Mouse (Mus musculus) stomach, postnatal 0 days (tissue): ENCODE measurements at regions not wholly inside any gene's neighbourhood (a gene's known extent, or its start where the extent isn't known, plus 50 kb on each side); places are given as distances from the start of the nearest gene placed in this dataset.
"Not testable (repeated sequence)": the region's sequence is repeated elsewhere in the genome, so short reads cannot be mapped to it uniquely, and the experiment has no call there.

Source experiments
- ATAC-seq: fragments of 200-750 bp; cut with Nextera tagmentation; 2 replicates; pipeline ENCODE4 v1.8.0; 2017; ENCODE audit not compliant: low FRiP score, low TSS enrichment
- DNase-seq: peaks from one replicate; pipeline ENCODE4 v3.0.0-alpha.2; 2016; ENCODE audit warnings: low spot score
- H3K27ac ChIP-seq: fragments of 300-500 bp; sonication (generic); replicated peaks from 2 replicates; pipeline ENCODE4 v1.5.1; 2014; ENCODE audit warnings: mild to moderate bottlenecking, control low read depth
- H3K27me3 ChIP-seq: fragments of 300-500 bp; sonication (generic); 2 replicates; pipeline ENCODE4 v1.6.1; 2014; ENCODE audit warnings: low read length; ENCODE audit not compliant: control insufficient read depth, insufficient read depth
- H3K36me3 ChIP-seq: fragments of 300-500 bp; sonication (generic); 2 replicates; pipeline ENCODE4 v1.6.1; 2014; ENCODE audit warnings: low read length, mixed read lengths; ENCODE audit not compliant: control insufficient read depth, insufficient read depth
- H3K4me1 ChIP-seq: fragments of 300-500 bp; sonication (generic); replicated peaks from 2 replicates; pipeline ENCODE4 v1.6.1; 2014; ENCODE audit warnings: antibody characterized with exemption; ENCODE audit not compliant: control insufficient read depth, insufficient read depth
- H3K4me2 ChIP-seq: fragments of 300-500 bp; sonication (generic); replicated peaks from 2 replicates; pipeline ENCODE4 v1.6.1; 2014; ENCODE audit warnings: low read depth, mild to moderate bottlenecking, control low read depth, moderate library complexity
- H3K4me3 ChIP-seq: fragments of 300-500 bp; sonication (generic); 2 replicates; pipeline ENCODE4 v1.5.1; 2014; ENCODE audit warnings: low read depth, low read length, control low read depth
- H3K9ac ChIP-seq: fragments of 300-500 bp; sonication (generic); 2 replicates; pipeline ENCODE4 v1.6.1; 2014; ENCODE audit warnings: mild to moderate bottlenecking, low read length, control low read depth, mixed read lengths
- H3K9me3 ChIP-seq: fragments of 300-500 bp; sonication (generic); 2 replicates; pipeline ENCODE4 v1.6.1; 2016; ENCODE audit warnings: low read length; ENCODE audit not compliant: control insufficient read depth
- CTCF ChIP-seq: IDR thresholded peaks from 2 replicates; pipeline ENCODE4 v1.5.1; 2016; ENCODE audit warnings: antibody characterized with exemption, low read depth, mild to moderate bottlenecking, moderate library complexity
- EP300 ChIP-seq: optimal IDR thresholded peaks from 2 replicates; pipeline ENCODE3; 2016; ENCODE audit warnings: antibody characterized with exemption
- WGBS: fragments of 180-500 bp; shearing (Covaris S2); extraction: QIAGEN DNeasy Blood & Tissue Kit; methylation state at CpG from one replicate; pipeline ENCODE4 v1.1.7; 2014; 5-methylcytosine and 5-hydroxymethylcytosine counted together

DNA sequence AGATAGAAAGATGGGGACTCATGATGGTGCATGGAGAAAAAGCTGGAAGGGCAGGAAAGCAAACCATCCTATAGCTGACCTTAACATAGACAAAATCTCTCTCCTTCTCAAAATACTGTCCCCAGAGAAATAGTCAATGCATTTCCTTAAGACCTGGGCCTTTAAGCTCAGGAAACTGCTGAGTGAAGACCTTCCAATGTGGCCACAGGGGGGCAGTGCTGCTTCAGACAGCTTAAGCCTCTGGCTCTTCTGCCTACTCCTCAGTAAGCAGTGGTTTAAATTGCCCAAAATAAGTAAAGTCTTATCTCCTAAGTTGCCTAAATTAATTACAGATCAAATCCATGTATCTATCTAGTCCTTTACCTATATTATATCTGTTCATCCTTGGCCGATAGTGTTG is 616.2 kb downstream of the Dad1 start:
- WGBS, result 83% methylated on average over 1 of the region's 1 CpGs
- not testable (repeated sequence) for H3K9me3 ChIP-seq, ATAC-seq, H3K27me3 ChIP-seq, H3K4me1 ChIP-seq, H3K9ac ChIP-seq, H3K27ac ChIP-seq, H3K4me3 ChIP-seq, H3K4me2 ChIP-seq, H3K36me3 ChIP-seq
- peak; percentile 26 for DNase-seq
- TF ChIP-seq CTCF, result peak; percentile 61

DNA sequence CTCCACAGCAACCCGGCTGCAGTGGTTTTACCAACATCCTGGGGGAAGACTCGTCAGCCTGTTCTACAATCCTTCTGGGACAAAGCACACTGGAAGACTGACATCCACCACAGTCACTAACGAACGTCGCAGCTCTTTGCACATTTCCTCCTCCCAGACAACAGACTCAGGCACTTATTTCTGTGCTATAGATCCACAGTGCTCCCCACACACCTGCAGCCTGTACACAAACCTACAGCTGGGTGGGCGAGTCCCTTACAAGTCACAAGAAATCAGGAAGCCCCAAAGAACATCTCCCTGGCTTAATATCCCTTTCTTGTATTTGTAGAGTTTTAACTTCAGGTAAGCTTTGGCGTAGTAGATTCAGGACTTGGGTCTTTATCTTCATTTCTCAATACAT is 618.7 kb downstream of the Dad1 start:
- WGBS, result 52% methylated on average over 7 of the region's 7 CpGs
- not testable (repeated sequence) for H3K36me3 ChIP-seq, H3K4me3 ChIP-seq, ATAC-seq, H3K9me3 ChIP-seq, H3K4me1 ChIP-seq, DNase-seq, H3K27me3 ChIP-seq, H3K4me2 ChIP-seq, H3K27ac ChIP-seq, H3K9ac ChIP-seq

DNA sequence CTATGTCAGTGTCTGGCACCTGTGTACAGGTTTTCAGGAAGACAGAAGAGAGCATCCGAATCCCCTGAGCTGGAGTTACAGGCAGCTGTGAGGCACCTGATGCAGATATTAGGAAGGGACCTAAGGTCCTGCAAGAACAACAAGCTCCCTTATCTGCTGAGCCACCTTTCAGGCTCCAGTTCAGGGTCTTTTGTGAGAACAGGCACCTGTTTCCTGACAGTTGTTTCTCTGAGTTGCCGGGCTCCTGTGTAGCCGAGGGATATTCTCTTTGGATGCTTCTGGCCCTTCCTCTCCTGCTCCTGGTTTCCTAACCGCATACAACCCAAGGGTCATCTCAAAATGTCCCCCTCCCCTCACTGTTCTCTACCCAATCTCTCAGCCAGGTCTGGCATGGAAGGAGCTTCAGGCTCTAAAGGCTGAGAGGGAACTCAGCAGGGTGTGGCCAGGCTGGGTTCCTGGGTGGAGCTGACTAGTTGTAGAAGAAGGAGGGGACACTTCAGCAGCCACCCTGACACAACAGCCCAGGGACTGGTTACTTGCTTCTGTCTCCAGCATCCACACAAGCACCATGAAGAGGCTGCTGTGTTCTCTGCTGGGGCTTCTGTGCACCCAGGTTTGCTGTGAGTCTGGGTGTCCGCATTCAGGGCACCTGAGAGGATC is 619.5 kb downstream of the Dad1 start:
- H3K4me1 ChIP-seq, H3K9me3 ChIP-seq, ATAC-seq, H3K36me3 ChIP-seq, H3K9ac ChIP-seq, H3K27ac ChIP-seq, H3K4me3 ChIP-seq, DNase-seq, H3K27me3 ChIP-seq, H3K4me2 ChIP-seq: not testable (repeated sequence)
- 36% methylated on average over 5 of the region's 5 CpGs for WGBS

DNA sequence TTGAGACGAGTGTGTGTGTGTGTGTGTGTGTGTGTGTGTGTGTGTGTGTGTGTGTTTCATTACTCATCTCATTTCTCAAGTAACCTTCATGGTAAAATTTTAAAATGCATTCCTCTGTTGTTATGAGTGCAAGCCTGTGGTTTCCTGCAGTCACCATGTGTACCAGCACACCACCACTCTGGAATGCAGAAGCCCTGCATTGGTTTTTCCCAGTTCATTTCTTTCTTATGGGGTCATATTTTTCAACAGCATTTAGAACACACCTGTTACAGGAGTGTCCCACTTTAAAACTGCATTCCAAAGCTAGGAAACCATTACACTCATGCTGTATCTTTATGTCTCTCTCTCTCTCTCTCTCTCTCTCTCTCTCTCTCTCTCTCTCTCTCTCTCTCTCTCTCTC is 620.2 kb downstream of the Dad1 start:
- WGBS, result 36% methylated on average over 1 of the region's 1 CpGs
- not testable (repeated sequence) for H3K4me2 ChIP-seq, ATAC-seq

DNA sequence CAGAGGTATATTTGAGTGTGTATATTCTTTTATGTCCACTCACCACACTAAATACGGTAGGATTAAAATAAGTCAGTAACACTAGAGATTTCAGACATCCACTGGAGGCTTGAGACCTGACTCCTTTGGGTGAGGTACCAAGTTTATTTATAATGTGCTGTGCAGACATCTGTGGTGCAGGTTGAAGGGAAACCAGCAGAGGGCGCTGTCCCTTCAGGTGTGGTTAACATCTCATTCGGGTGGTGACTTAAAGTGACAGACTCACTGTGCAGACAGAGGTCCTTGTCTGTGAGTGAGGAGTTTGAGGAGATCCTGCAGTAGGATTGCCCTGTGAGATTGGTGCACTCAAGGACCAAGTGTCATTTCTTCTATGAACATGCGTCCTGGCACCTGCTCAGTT is 632.5 kb downstream of the Dad1 start:
- H3K9me3 ChIP-seq, H3K4me3 ChIP-seq, ATAC-seq, H3K4me1 ChIP-seq, DNase-seq, H3K27me3 ChIP-seq, H3K27ac ChIP-seq, H3K36me3 ChIP-seq, H3K9ac ChIP-seq, H3K4me2 ChIP-seq: not testable (repeated sequence)
- WGBS, result 55% methylated on average over 4 of the region's 4 CpGs
- TF ChIP-seq CTCF, result peak; percentile 38

More for the DNA sequence above, 620.2 kb downstream of the Dad1 start:
- not testable (repeated sequence) for H3K9me3 ChIP-seq, H3K36me3 ChIP-seq, H3K9ac ChIP-seq, H3K27me3 ChIP-seq, H3K4me3 ChIP-seq, DNase-seq, H3K27ac ChIP-seq, H3K4me1 ChIP-seq

DNA sequence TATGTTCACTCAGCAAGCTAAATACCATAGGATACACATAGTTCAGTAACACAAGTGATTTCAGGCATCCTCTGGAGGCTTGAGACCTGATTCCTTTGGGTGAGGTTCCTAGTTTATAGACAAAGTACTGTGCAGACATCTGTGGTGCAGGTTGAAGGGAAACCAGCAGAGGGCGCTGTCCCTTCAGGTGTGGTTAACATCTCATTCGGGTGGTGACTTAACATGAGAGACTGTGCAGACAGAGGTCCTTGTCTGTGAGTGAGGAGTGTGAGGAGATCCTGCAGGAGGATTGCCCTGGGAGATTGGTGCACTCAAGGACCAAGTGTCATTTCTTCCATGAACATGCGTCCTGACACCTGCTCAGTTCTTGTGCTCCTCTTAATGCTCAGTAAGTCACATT is 637.8 kb downstream of the Dad1 start:
- H3K4me3 ChIP-seq, H3K9me3 ChIP-seq, ATAC-seq, H3K4me1 ChIP-seq, H3K4me2 ChIP-seq, H3K27me3 ChIP-seq, H3K36me3 ChIP-seq, H3K27ac ChIP-seq, DNase-seq, H3K9ac ChIP-seq: not testable (repeated sequence)
- TF ChIP-seq CTCF, result peak; percentile 19; the same call in 1 of the 2 replicates
- 42% methylated on average over 3 of the region's 3 CpGs for WGBS

DNA sequence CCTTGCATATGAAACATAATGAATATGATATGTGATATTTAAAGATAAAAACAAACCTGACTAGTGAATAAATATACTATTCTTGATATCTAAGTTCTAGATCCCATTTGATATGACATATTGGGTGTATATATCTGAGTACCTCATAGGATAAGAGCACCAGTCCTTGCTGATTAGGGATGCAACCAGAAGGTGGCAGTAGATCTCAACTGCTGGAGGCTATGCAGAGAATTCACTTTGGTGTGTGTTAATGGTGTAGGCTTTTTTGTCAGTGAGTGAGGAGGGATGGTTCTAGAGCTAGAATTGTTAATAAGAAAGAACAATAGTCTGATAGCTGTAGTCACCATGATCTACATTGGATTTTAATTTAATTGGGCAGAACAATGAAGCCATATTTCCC is 639.6 kb downstream of the Dad1 start:
- Histone ChIP-seq H3K9me3 (no peaks in the 10 kb centered on the region), H3K27me3 (no peaks in the 10 kb centered on the region), H3K4me2 (no peak overlapping the region), H3K36me3 (no peaks in the 10 kb centered on the region), H3K4me1 (no peaks in the 10 kb centered on the region), H3K4me3 (no peak overlapping the region), H3K27ac (no peak overlapping the region), H3K9ac (no peak overlapping the region)
- peak; percentile 54 for TF ChIP-seq CTCF
- TF ChIP-seq EP300, result no peak
- DNase-seq (no peak), ATAC-seq (no peak)

DNA sequence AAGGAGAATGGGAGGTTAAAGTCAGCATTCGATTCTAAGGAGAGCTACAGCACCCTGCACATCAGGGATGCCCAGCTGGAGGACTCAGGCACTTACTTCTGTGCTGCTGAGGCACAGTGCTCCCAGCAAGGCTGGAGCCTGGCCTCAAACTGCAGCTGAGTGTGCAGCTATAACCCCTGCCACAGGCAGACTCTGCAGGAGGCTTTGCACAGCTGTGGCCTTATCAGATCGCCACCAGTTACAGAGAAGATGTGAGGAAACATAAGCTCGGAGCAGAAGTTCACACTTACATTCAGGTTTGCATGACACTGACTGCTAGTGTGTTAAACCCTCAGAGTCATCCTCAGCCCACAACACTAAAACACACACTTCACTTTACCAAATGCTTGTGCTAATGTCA is 654.6 kb downstream of the Dad1 start:
- H3K9me3 ChIP-seq, H3K36me3 ChIP-seq, ATAC-seq, H3K27me3 ChIP-seq, H3K27ac ChIP-seq, H3K4me3 ChIP-seq, H3K4me2 ChIP-seq, DNase-seq, H3K4me1 ChIP-seq, H3K9ac ChIP-seq: not testable (repeated sequence)
- WGBS, result 22% methylated on average over 3 of the region's 3 CpGs

DNA sequence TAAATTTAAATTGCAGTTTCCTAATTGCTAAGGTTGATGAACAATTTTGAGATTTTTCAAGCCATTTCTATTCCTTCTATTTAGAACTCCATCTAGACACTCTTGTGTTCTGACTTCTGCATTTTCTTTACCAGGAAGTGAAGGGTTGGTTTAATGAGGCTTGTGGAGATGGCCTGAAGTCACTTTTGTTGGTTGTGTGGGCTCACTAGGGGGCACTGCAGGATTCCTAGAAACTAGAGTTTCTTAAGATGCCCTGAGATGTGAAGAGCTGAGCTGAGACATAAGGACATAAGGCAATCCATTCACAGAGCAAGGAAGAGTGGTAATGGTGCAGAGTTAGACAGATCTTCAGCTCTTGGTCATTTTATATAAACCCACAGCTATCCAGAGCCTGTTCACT is 656.6 kb downstream of the Dad1 start:
- not testable (repeated sequence) for H3K9me3 ChIP-seq, H3K27ac ChIP-seq, H3K9ac ChIP-seq, H3K36me3 ChIP-seq, H3K4me1 ChIP-seq, H3K4me3 ChIP-seq, ATAC-seq, DNase-seq, H3K4me2 ChIP-seq, H3K27me3 ChIP-seq
